Mouse (Mus musculus): Measurements from ENCODE around the gene Fbxo10.
"Not testable (repeated sequence)": the region's sequence is repeated elsewhere in the genome, so short reads cannot be mapped to it uniquely, and the experiment has no call there.

Gene Fbxo10

DNA sequence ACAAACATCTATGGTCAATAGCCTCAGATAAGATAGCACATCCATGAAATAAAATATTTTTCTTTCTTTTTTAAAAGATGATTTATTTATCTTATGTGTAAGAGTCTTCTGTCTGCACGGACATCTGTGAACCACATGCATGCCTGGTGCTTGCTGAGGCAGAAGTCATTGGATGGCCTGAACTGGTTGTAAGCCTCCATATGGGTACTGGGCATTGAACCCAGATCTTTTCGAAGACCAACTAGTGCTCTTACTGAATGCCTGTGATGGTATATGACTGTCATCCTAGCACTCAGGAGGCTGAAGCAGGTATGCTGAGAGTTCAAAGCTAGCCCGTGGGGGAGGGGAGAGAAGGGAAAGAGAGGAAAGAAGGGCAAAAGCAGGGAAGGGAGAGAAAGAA is 86.3 kb downstream of the Fbxo10 start:
- DNase-seq, result no peak

DNA sequence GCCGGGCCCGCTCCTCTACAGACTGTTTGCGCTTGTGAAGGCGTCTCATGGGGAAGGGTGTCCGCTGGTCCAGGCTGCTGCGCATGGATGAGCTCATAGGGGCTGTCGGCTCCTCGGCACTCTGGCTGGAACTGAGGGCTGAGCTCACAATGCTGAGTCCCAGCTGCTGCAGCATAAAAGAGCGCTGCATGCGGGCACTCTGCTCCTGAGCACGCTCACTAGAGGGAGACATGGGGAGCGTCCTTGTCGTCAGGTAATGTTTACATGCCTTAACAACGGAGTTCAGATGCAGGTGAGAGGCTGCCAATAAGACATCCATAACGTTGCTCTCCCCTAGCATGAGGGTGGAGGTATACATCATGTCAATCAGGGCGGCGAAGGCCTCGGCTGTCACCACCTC is 89.6 kb downstream of the Fbxo10 start:
- DNase-seq, result no peak

GRCm38 (mm10) chr4:44993847-44994246 is 90.6 kb downstream of the Fbxo10 start:
- no peak for DNase-seq

- not testable (repeated sequence) for DNase-seq
Measured at GRCm38 (mm10) chr4:44993179-44993578, 91.2 kb downstream of the Fbxo10 start.

GRCm38 (mm10) chr4:44992330-44992729 is 92.1 kb downstream of the Fbxo10 start:
- DNase-seq, result not testable (repeated sequence)

DNA sequence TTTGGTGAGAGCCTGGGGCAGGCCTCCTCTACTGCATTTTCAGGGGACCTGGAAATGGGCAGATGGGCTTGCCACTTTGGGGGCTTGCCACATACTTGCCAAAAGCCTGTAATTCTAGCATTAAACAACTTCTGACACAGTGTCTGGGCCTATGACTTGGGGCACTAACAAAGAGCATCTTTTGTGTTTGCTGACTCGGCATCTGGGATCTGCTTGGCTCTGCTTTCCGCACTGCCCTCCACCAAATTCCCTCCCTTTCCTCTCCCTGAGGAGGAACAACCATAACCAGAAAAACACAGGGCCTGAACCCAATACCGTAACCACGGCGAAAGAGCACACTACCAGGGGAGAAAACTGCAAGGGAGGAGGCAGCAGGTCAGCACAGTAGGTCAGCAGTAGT is 93.8 kb downstream of the Fbxo10 start:
- no peak for DNase-seq
